Mouse (Mus musculus) adipocyte (in vitro differentiated cells): Measurements from ENCODE around the gene Mrgprf.

ENCODE experiments used
- DNase-seq: peaks from one replicate; pipeline ENCODE4 v3.0.0-alpha.2; 2016; ENCODE audit warnings: low spot score

The Mrgprf gene

DNA sequence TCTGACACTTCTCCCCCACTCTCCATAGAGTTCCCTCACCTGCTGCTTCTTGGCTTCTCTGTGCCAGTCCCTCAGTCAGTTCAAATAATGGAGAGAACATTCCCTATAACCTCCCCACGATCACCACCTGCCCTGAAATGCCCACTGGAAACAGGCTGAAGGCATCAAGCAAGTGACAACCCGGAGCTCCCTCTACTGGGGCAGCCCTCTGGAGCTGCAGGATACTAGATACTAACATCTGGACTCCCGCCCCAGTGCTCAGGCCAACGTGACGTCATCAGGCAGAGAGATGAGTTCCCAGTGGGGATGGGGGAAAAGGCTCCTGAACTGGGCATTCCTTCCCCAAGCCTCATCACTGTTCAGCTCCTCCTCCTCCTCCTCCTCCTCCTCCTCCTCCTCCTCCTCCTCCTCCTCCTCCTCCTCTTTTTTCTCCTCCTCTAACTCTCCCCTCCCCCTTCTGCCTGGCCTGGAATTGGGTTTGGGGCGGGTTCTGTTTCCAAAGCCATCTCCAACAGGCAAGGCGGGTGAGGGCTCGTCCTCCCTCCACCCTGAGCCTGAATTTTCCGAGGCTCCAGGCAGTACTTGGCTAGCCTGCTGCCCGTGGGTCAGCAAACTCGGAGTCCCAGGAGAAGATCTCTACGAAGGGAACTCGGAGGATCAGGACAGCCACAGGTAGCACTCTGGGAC, at the start of gene Mrgprf:
TSS of gene Mrgprf (plus strand) at position 508 of the 687 bp plus-strand sequence.
- DNase-seq: peak; percentile 90

DNA sequence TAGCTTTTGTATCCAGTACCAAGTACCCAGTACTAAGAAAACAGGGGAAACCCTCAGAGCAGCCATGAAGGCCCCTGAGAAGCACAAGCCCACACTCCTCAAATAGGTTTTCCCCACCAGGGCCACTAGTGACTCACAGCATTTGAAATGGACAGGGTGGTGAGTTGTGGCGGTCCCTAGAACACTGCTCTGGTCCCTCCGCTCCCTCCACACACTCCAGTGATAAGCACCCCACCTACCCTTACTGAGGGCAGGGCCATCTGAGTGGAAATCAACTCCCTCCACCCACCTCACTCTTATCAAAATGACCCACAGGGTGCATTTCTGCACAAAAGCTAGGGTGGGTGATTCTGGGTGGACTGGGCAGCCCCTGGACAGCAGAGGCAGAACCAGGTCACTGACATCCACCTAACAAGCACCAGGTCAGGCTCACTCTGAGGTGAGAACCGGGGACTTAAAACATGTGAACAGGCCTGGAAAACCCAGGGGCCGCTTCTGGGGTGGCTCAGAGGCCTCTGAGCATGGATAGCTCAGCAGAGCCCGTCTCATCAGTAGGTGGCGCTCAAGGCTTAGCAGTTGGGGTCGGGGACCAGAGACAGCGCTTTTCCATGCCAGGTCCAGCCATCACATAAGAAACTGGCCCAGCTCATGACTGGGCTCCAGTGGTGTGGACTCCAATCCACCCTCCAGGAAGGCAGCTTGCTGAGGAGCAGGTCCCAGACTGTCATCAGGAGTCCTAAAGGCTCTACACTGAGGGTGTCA, 47.7 kb upstream of the Mrgprf start:
- DNase-seq: peak; percentile 84

DNA sequence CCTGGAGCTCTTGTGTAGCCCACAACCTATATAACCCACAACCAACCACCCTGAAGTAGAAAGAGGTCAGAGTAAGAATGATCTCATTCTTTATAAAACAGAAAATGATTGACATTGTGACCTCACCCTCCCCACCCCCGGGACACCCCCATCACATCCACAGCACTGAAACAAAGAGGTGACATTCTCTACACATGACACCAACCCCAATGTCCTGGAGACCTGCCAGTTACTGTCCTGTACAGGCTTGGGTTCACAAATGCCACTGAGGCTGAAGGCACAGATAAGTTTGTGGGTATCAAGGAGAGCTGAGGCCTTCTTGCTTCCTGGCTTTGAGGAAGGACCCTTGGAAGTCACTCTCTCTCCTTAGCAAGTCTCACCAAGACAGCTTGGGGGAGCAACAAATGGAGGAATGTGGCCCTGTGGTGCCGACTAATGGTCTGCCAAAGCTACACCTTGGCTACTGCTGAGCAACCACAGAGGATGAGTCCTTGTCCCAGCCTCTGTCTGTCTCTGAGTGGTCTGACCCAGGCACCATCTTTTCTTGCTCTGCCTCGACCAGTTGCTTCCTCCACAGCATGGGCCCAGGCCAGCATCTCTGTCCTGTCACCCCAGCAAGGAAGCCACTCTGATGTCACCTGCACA, 46.5 kb upstream of the Mrgprf start:
- DNase-seq: no peak

DNA sequence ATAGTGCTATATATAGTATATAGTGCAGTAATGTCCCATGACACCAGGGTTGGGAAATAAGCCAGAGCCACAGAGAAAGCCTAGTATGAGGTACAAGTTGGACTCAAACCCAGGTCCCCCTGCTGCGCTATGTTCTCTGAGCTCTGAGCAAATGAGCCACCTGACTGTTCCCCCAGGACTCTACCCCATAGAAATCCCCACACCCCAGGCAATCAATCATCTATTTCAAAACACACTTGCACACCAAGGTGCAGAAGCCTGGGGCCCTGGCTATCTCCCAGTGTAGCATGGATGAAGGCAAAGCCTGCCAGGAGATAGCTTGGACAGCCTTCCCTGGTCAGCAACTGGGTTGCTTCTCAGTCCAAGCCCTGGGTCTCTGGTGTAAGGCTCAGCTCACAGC, 44.5 kb upstream of the Mrgprf start:
- no peak for DNase-seq

DNA sequence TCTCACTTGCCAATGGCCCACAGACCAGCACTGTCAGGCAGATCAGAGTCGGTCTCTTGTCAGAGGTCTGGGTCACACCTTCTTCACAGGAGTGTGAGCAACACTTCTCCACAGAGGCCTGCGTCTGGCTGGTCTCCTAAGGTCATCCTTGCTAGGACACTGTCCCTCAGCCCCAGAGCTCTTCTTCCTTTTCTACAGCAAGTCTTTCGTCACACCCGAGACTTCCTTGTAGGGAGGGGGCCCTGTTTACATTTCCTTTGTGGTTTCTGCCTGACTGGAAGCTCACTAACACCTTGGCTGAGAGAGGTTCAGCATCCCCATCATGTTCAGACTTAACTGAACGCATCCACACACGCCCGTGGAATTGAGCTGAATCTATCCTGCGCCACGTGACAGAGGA, 36.4 kb upstream of the Mrgprf start:
- DNase-seq: no peak

DNA sequence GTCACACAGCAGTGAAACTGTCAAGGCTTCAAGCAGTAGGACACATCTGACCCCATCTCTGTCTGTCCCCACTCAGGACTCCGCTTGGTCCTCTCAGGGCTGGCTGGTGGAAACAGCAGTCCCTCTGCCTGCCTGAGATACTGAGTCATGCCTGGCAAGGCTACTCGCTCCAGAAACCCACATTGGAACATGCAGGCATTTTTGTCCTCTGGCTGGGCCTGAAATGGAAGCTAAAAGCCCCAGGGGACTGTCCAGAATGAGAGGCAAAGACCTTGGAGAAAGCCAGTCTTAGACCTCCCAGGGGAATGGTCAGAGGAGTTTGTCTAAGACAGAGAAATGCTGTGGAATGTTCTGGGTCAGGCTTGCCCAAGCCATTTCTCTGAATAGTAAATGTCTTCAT, 34.6 kb upstream of the Mrgprf start:
- DNase-seq: peak; percentile 88

DNA sequence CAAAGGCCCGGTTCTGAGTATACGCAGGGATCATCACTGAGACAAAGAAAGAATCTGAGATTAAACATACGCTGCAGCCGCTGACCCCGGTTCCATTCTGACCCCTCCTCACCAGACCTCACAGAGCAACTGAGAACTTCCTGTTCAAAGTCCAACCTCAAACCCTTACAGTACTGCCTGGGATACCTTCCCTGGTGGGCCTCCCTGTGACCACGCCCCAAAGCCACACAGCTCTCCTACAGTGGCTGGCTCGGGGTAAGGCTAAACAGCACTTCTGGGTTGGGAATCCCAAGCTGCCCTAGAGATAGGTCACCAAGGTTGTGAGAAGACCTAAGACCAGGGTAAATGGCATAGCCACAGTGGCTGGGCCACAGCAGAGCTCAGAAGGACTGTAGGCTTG, 31.7 kb upstream of the Mrgprf start:
- no peak for DNase-seq

DNA sequence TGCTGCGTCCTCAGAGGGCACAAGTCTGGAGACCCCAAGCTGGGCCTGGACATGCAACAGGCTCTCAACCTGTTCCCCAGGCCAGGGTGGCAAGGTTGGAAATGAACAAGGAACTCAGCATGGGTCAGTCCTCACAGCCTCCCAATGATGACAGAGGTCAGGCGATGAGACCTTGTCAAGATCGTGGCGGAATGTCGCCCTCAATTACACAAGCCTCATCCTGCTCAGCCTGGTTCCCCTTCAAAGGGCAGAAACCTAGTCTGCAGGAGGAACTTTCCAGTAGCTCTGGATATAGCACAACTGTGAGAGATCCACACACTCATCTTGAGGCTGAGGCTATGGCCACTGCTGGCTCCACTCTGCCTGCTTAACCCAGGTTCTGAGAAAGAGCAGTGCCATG, 29.7 kb upstream of the Mrgprf start:
- DNase-seq: no peak

DNA sequence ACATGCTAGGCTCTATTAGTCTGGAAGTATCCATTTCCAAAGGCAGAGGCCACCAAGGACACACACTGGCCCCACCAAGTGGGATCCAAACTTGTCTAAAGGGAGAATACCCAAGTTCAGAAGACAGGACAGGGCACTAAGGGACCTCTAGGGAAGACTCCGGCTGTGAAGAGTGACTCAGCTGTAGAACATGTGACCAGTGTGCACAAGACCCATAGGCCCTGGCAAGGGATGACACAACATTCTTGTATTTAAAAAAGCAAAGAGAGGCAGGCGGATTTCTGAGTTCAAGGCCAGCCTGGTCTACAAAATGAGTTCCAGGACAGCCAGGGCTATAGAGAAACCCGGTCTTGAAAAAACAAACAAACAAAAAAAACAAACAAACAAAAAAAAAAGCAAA, 25.1 kb upstream of the Mrgprf start:
- peak; percentile 18 for DNase-seq

DNA sequence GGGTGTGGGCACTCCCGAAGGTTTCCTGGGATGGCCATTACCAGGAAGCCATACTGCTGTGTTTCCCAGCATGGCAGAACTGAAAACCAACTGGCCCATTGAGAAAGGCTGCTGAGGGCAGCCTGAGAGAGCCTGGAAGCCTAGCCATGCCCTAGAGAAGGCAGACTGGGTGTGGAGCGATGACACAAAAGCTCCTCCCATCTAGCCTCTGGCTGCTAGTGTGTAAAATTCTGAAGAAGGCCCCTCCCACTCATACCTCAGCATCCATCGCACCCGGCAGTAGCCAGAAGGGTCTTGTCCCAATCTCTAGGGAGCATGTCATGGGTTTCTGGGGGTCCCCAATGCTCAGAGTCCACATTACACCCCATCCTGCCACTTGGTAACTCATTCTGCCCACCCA, 19.2 kb upstream of the Mrgprf start:
- DNase-seq: no peak

DNA sequence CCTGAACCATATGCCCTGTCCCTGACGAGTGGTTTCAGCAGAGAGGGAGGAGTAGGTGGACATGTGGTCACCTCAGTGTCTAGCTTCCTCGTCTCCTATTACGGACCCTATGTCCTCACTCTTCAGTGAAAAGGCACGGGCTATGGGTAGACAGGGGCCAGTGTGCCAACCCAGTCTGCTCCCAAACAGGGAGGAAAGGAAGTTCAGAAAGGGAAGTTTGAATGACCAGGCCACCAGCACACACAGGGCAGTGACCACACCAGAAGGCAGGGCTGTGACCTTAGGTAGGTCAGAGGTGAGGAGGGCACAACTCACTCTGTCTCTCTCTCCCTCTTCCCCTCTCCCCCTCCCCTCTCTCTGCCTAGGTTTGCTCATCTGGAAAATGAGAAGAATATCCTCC, 17.6 kb upstream of the Mrgprf start:
- no peak for DNase-seq

DNA sequence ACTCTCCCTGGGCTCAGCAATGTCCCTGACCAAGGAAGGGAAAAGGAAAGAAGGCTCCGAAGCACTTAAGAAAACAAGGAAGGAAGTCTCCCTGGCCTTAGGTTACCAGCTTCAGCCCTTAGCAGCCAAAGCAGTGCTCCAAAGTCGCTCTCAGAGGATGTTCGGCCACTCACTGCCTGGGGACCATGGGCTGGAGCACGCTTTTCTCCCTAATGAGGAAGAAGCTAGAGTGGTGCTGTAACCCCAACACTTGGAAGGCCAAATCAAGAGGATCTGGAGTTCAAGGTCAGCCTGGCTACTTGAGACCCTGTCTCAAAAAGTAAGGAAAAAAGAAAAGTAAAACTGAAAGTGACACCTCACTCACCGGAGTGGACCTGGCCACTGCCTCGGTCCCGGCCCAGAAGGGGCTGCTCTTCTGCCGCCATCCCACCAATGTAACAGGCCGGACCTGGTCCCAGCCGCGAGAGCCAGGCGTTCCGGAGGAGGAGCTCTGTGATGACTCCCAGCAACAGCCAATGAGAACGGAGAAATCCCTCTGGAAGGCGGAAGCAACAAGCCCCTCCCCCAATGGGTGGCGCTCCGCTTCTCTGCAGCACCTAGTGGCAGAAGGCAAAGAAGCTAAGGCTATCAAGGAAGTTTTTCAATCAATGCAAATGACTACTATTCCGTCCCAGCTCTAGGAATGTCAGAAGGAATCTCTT, 17.0 kb upstream of the Mrgprf start, which contains the start of gene Tpcn2:
TSS of gene Tpcn2 (minus strand) at position 525 of the 701 bp plus-strand sequence.
- peak; percentile 93 for DNase-seq

DNA sequence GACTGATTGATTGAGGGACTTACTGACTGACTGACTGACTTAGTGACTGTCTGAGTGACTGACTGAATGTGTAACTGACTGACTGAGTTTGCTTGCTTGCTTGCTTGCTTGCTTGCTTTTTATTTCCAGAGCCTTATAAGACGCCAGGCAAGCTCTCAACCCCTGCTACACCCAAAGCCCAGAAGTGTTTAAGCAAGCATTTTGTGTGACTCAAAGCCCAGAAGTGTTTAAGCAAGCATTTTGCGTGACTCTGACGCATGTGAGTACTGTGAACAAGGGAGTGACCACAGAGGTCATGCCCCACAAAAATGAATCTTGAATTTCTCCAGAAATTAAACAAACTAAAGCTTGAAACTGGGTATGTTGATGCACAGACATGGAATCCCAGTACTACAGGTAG, 16.3 kb upstream of the Mrgprf start:
- peak; percentile 60 for DNase-seq

DNA sequence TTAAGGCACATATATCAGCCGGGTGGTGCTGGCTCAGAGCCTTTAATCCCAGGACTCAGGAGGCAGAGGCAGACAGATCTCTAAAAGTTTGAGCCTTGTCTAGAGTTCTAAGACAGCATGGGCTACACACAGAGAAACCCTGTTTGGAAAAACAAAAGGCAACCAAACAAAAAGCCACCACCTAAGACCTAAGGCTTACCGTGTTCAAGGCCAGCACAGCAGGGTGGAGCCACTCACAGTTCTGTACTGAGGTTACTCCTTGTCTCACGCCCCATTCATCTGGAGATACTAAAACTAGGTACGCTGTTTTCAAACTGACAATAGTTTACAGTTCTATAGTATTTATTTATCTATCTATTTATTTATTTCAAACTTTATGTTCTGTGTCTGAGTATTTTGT, 15.2 kb upstream of the Mrgprf start:
- DNase-seq: no peak

DNA sequence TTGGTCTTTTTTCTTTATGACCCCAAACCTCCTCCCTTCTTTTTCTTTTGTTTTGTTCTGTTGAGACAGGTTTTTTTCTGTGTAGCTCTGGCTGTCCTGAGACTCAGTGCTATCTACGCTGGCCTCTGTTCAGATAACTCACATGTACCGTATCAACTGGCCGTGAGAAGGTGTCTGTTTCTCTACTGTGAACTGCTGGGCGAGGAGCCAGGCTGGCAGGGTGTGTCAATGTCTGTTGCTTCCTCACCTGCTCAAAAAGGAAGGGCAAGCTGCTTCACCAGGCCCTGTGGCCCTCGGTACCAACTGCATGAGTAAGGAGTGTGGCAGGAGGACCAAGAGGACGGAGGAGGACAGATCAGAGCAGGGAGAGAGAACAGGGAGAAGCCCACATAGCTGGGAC, 13.2 kb upstream of the Mrgprf start:
- DNase-seq: no peak

DNA sequence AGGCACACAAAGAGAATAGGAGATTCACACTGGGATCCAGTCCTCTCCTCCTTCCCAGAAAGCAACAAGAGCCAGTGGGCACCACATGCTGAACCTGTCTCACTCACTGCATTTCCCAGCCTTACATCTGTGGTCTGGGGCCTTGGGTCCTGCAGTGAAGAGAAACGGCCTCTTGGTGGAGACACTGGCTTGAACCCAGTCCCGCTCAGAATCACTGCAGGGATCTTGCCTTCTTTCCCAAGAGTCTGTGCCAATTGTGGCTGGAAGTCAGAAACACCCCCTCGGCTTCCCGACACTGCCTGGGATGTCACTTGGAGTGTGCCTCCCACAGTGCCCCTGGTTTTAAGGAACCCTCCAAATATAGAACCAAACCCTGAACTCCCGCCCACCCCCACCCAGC, 11.3 kb upstream of the Mrgprf start:
- peak; percentile 80 for DNase-seq

DNA sequence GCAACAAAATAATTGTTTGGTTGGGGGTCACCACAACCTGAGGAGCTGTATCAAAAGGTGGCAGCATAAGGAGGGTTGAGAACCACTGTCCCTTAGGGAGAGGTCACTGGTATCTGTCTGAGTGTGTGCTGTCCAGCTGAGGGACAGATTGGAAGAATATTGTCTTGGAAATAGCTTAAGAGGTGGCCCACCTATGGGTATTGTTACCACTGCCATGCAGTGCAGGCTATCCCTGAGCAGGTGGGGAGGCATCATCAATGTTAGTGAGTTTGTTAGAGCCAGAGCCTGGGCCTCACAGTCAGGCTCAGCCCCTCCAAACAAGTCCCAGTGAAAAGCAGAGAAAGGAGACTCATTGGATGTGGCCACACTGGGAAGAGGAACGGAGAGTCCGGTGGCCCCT, 8.8 kb upstream of the Mrgprf start:
- no peak for DNase-seq

DNA sequence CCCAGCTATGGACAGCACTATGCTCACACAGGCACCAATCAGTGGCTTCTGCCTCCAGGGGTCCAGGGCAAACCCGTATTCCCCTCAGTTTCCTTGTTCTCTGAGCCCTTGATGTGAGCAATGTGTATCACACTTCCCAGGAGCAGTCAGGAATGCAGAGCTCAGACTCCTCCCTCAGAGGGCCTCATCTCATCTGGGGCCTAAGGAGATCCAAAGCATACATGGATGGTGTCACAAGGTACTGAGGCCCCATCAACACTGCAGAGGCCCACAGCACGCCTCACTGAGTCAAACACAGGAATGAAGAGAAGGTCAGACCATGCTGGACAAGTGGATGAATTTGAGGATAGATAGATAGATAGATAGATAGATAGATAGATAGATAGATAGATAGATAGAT, 7.9 kb upstream of the Mrgprf start:
- no peak for DNase-seq

DNA sequence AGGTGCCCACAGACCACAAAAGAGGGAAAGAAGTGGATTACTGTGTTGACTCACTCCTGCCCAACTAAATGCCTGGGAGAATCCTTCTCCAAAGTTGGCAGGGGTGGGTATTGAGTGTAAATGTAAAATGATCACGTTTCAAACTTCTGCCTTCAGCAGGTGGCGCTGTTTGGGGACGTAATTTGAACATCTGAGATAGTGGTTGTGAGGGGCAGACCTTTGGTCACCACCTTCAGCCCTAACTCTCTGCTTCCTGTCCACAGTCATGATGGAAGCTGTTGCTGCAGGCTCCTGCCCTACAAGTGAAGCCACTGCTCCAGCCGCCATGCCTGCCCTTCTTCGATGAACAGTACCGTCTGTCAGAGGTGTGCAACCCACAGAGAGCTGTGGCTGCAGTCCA, 6.8 kb upstream of the Mrgprf start:
- peak; percentile 39 for DNase-seq

DNA sequence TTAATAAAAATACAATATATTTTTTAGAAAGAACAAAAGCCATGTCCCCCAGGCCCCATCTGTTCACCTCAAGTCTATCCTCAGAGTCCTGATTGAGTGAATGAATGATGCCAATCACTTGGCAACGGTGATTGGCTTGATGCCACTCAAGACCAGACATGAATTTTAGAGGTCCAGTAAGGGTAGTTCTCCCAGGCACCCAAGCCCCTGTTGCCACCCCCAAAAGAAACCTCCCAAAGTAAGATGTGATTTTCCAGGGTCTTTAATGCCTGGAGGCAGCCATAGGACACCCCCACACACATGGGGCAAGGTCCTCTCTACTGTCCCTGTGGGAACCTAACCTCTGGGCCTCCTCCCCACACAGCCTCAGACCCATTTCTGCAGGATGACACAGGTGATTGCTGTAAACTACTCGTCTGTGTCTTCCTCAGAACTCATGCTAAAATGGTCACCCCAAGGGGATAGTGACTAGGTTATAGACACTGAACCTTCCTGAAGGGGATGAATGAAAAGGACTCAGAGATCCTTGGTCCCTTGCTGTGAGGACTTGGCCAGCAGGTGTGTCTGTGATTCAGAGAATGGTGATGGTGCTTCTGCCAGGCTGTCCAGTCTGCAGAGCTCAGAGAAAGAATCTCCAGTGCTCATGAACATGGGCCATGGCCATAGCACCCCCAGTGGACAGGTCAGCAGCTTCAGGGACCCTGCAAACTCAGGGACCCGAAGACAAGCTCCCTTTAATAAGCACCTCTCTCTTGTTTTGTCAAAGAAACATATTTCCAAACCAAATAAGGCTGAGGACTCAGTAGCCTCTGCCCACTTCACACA, 1.8 kb upstream of the Mrgprf start:
- DNase-seq: no peak

DNA sequence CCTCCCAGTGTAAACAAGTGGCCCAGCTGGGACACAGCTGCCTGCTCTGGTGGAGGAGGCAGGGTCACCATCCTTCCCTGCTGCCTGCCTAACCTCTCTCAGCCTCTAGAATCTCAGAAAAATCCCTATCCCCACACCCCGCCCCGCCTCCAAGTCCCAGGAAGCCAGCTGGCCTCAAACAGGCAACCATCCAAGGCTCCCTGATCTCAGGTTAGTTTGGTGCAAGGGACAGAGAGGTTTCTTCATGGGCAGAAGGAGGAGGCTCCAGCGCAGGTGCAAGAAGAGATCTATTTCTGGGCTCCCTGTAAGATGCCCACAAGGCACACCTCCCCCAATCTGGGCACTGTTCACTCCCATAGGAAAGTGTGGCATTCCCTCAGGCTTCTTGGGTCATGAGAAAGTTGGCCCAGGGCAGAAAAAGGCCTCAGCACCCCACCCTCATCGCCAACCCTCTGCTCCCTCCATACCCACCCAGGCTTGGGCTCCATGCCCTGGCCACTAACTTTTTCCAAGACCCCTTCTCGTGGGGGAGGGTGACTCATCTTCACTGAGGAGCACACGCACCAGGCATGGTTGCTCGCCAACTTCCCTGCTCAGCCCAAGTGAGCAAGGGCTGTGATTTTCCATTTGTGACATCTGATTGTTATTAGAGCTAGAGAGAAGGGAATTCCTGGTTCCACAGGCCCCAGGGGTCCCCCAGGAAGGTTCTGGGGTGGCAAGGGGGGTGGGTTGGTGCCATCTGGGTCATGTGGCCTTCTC, 887 bp upstream of the Mrgprf start:
- DNase-seq: peak; percentile 80
